Mouse (Mus musculus) neural tube, embryonic 12.5 days (tissue): ENCODE results near the gene Vps52. TPM values are rescaled to one million over a fixed set of nuclear protein-coding genes. Genes with fewer than 3 reads are reported as not detected.

Experiments
- ATAC-seq: fragments of 200-750 bp; cut with Nextera tagmentation; 2 replicates; pipeline ENCODE4 v1.8.0; 2017; ENCODE audit warnings: low read depth, mild to moderate bottlenecking, moderate TSS enrichment, moderate library complexity; ENCODE audit not compliant: low FRiP score
- H3K27ac ChIP-seq: fragments of 300-500 bp; sonication (generic); 2 replicates; pipeline ENCODE4 v1.5.1; 2016
- H3K27me3 ChIP-seq: fragments of 300-500 bp; sonication (generic); replicated peaks from 2 replicates; pipeline ENCODE4 v1.6.1; 2016; ENCODE audit warnings: mild to moderate bottlenecking
- H3K36me3 ChIP-seq: fragments of 300-500 bp; sonication (generic); 2 replicates; pipeline ENCODE4 v1.6.1; 2016; ENCODE audit warnings: mild to moderate bottlenecking
- H3K4me1 ChIP-seq: fragments of 300-500 bp; sonication (generic); 2 replicates; pipeline ENCODE4 v1.6.1; 2016
- H3K4me2 ChIP-seq: fragments of 300-500 bp; sonication (generic); replicated peaks from 2 replicates; pipeline ENCODE4 v1.6.1; 2016; ENCODE audit warnings: mild to moderate bottlenecking
- H3K4me3 ChIP-seq: fragments of 300-500 bp; sonication (generic); 2 replicates; pipeline ENCODE4 v1.5.1; 2016
- H3K9ac ChIP-seq: fragments of 300-500 bp; sonication (generic); 2 replicates; pipeline ENCODE4 v1.6.1; 2016; ENCODE audit warnings: mild to moderate bottlenecking
- H3K9me3 ChIP-seq: fragments of 300-500 bp; sonication (generic); 2 replicates; pipeline ENCODE4 v1.6.1; 2016; ENCODE audit warnings: mild to moderate bottlenecking
- WGBS: fragments of 180-500 bp; shearing (Covaris S2); methylation state at CpG from one replicate; pipeline ENCODE4 v1.1.7; 2016; 5-methylcytosine and 5-hydroxymethylcytosine counted together
- polyA plus RNA-seq: library from polyadenylated mRNA; unstranded; fragments of >200 nt; fragmentation: Nextera tagmentation; extraction: Ambion mirVana; gene quantifications from 2 replicates; pipeline ENCODE4 v1.2.1, GENCODE M21; 2016

The Vps52 gene
- polyA plus RNA-seq, 1 experiment from 2014 or later: 66.0 TPM

DNA sequence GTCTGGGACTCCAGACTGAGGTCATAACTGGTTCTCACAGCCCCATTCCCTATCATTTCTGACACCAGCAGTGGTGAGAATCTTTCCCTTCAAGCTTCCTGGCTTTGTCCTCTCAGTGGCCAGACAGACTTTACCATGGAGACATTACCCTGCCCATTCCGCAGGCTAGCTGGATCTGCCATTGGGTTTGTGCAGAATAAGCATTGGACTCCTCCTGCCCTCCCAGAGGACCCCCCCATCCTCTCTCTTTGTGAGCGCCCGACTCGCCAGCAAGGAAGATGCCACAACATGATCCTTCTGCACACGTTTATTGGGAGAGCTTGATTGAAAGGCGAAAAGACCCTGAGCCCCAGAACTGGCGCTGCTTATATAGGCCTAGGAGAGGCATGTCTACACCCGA lies 57.8 kb downstream of the Vps52 start:
- peaks cover 9% of the 10 kb centered on the region for H3K36me3 ChIP-seq
- ATAC-seq: no peak
- no peak overlapping the region for H3K4me3 ChIP-seq
- H3K4me2 ChIP-seq: no peak overlapping the region
- no peaks in the 10 kb centered on the region for H3K27me3 ChIP-seq
- no peak overlapping the region for H3K9ac ChIP-seq
- WGBS: 91% methylated on average over 8 of the region's 8 CpGs
- no peak overlapping the region for H3K27ac ChIP-seq
- no peaks in the 10 kb centered on the region for H3K4me1 ChIP-seq
- no peaks in the 10 kb centered on the region for H3K9me3 ChIP-seq

Other genes starting within 250 kb of the Vps52 start
- 55.7 and 61.1 TPM in 2 replicates for gene March2, start 237.1 kb upstream of the Vps52 start, polyA plus RNA-seq
- gene Rab11b, start 195.3 kb upstream of the Vps52 start, polyA plus RNA-seq: 412 and 463 TPM in 2 replicates
- gene Angptl4, start 174.0 kb upstream of the Vps52 start, polyA plus RNA-seq: 17.7 TPM in 2 replicates
- 31.5 and 32.3 TPM in 2 replicates for gene Kank3, start 145.3 kb upstream of the Vps52 start, polyA plus RNA-seq
- gene Rps28, start 131.2 kb upstream of the Vps52 start, polyA plus RNA-seq: 672 and 679 TPM in 2 replicates
- gene Ndufa7, start 131.2 kb upstream of the Vps52 start, polyA plus RNA-seq: 458 and 461 TPM in 2 replicates
- 59.3 and 61.8 TPM in 2 replicates for gene Cd320, start 112.7 kb upstream of the Vps52 start, polyA plus RNA-seq
- not detected in 2 replicates for gene Gm7029, start 82.0 kb upstream of the Vps52 start, polyA plus RNA-seq
- 2.6 and 4.1 TPM in 2 replicates for gene Kifc1, start 65.2 kb upstream of the Vps52 start, polyA plus RNA-seq
- not detected in 2 replicates for gene Platr17, start 50.7 kb upstream of the Vps52 start, polyA plus RNA-seq
- 60.3 and 62.1 TPM in 2 replicates for gene Daxx, start 46.4 kb upstream of the Vps52 start, polyA plus RNA-seq
- 23.6 and 23.9 TPM in 2 replicates for gene Tapbp, start 39.9 kb upstream of the Vps52 start, polyA plus RNA-seq
- gene Zbtb22, start 39.9 kb upstream of the Vps52 start, polyA plus RNA-seq: 21.9 and 24.1 TPM in 2 replicates
- gene Rgl2, start 26.3 kb upstream of the Vps52 start, polyA plus RNA-seq: 64.3 and 68.1 TPM in 2 replicates
- gene Pfdn6, start 15.5 kb upstream of the Vps52 start, polyA plus RNA-seq: 184 and 191 TPM in 2 replicates
- gene Wdr46, start 15.2 kb upstream of the Vps52 start, polyA plus RNA-seq: 38.4 and 39.7 TPM in 2 replicates
- 7.9 and 8.3 TPM in 2 replicates for gene B3galt4, start 4.3 kb upstream of the Vps52 start, polyA plus RNA-seq
- 914 and 923 TPM in 2 replicates for gene Rps18, start 189 bp downstream of the Vps52 start, polyA plus RNA-seq
- 15.2 and 16.8 TPM in 2 replicates for gene H2-K1, start 44.5 kb downstream of the Vps52 start, polyA plus RNA-seq
- gene Ring1, start 68.9 kb downstream of the Vps52 start, polyA plus RNA-seq: 25.9 and 30.7 TPM in 2 replicates
- 61.3 and 70.6 TPM in 2 replicates for gene H2-Ke6, start 72.2 kb downstream of the Vps52 start, polyA plus RNA-seq
- gene Slc39a7, start 75.9 kb downstream of the Vps52 start, polyA plus RNA-seq: 172 and 173 TPM in 2 replicates
- 65.2 and 69.1 TPM in 2 replicates for gene Rxrb, start 76.0 kb downstream of the Vps52 start, polyA plus RNA-seq
- gene Col11a2, start 83.6 kb downstream of the Vps52 start, polyA plus RNA-seq: 5.7 and 6.3 TPM in 2 replicates
- 0.44 and 0.50 TPM in 2 replicates for gene H2-Oa, start 136.5 kb downstream of the Vps52 start, polyA plus RNA-seq
- 12.3 and 15.0 TPM in 2 replicates for gene H2-DMa, start 163.7 kb downstream of the Vps52 start, polyA plus RNA-seq
- 135 and 141 TPM in 2 replicates for gene Brd2, start 166.8 kb downstream of the Vps52 start, polyA plus RNA-seq
- gene H2-DMb2, start 187.5 kb downstream of the Vps52 start, polyA plus RNA-seq: 0.17 and 0.23 TPM in 2 replicates
- gene H2-DMb1, start 197.3 kb downstream of the Vps52 start, polyA plus RNA-seq: 0.23 and 0.47 TPM in 2 replicates
- gene Tap1, start 231.7 kb downstream of the Vps52 start, polyA plus RNA-seq: 1.3 and 1.9 TPM in 2 replicates
- 0.57 and 1.0 TPM in 2 replicates for gene Psmb9, start 232.0 kb downstream of the Vps52 start, polyA plus RNA-seq
- gene Psmb8, start 241.9 kb downstream of the Vps52 start, polyA plus RNA-seq: 2.3 and 2.4 TPM in 2 replicates
- gene Tap2, start 247.7 kb downstream of the Vps52 start, polyA plus RNA-seq: 0.89 and 1.7 TPM in 2 replicates